Mouse (Mus musculus) urinary bladder, postnatal 0 days (tissue): ENCODE data around the gene Gtf3c1. TPM values are rescaled to one million over a fixed set of nuclear protein-coding genes. Genes with fewer than 3 reads are reported as not detected.

Experiments used
- polyA plus RNA-seq: library from polyadenylated mRNA; unstranded; fragments of >200 nt; fragmentation: Nextera tagmentation; extraction: Ambion mirVana; gene quantifications from 2 replicates; pipeline ENCODE4 v1.2.1, GENCODE M21; 2015

The Gtf3c1 gene
- polyA plus RNA-seq: 9.0 and 10.7 TPM in 2 replicates

GRCm38 (mm10) chr7:125707593-125708022 is at the start of gene Gtf3c1, which contains the start of gene D430042O09Rik:
Gene Gtf3c1, minus strand, starts transcription at chr7:125707780.
Gene D430042O09Rik, plus strand, starts transcription at chr7:125707888.

GRCm38 (mm10) chr7:125603185-125603631 is 104.4 kb downstream of the Gtf3c1 start, which contains the start of gene Il21r:
Gene Il21r, plus strand, starts transcription at chr7:125603429.

Other genes starting within 250 kb of the Gtf3c1 start
- 89.6 and 91.8 TPM in 2 replicates for gene Nsmce1, start 216.2 kb downstream of the Gtf3c1 start, polyA plus RNA-seq
- gene Il4ra, start 155.7 kb downstream of the Gtf3c1 start, polyA plus RNA-seq: 17.1 and 23.9 TPM in 2 replicates
- gene Il21r, start 104.4 kb downstream of the Gtf3c1 start, polyA plus RNA-seq: 1.1 and 1.5 TPM in 2 replicates
- gene D430042O09Rik, start 108 bp upstream of the Gtf3c1 start, polyA plus RNA-seq: 2.9 and 4.2 TPM in 2 replicates